Mouse (Mus musculus) hindbrain, embryonic 12.5 days (tissue): ENCODE measurements at regions not wholly inside any gene's neighbourhood (a gene's known extent, or its start where the extent isn't known, plus 50 kb on each side); places are given as distances from the start of the nearest gene placed in this dataset. TPM values are rescaled to one million over a fixed set of nuclear protein-coding genes. Genes with fewer than 3 reads are reported as not detected.

ENCODE experiments used
- ATAC-seq: fragments of 200-750 bp; cut with Nextera tagmentation; 2 replicates; pipeline ENCODE4 v1.8.0; 2017; ENCODE audit warnings: moderate TSS enrichment; ENCODE audit not compliant: low FRiP score
- H3K27ac ChIP-seq: fragments of 300-500 bp; sonication (generic); 2 replicates; pipeline ENCODE4 v1.5.1; 2016; ENCODE audit warnings: mild to moderate bottlenecking
- H3K27me3 ChIP-seq: fragments of 300-500 bp; sonication (generic); 2 replicates; pipeline ENCODE4 v1.6.1; 2016; ENCODE audit warnings: mild to moderate bottlenecking
- H3K36me3 ChIP-seq: fragments of 300-500 bp; sonication (generic); 2 replicates; pipeline ENCODE4 v1.6.1; 2016; ENCODE audit warnings: mild to moderate bottlenecking
- H3K4me1 ChIP-seq: fragments of 300-500 bp; sonication (generic); 2 replicates; pipeline ENCODE4 v1.6.1; 2016
- H3K4me2 ChIP-seq: fragments of 300-500 bp; sonication (generic); replicated peaks from 2 replicates; pipeline ENCODE4 v1.6.1; 2016; ENCODE audit warnings: mild to moderate bottlenecking
- H3K4me3 ChIP-seq: fragments of 300-500 bp; sonication (generic); 2 replicates; pipeline ENCODE4 v1.5.1; 2016; ENCODE audit warnings: mild to moderate bottlenecking
- H3K9ac ChIP-seq: fragments of 300-500 bp; sonication (generic); 2 replicates; pipeline ENCODE4 v1.6.1; 2016; ENCODE audit warnings: mild to moderate bottlenecking, moderate library complexity
- H3K9me3 ChIP-seq: fragments of 300-500 bp; sonication (generic); replicated peaks from 2 replicates; pipeline ENCODE4 v1.6.1; 2016; ENCODE audit warnings: mild to moderate bottlenecking
- WGBS: fragments of 180-500 bp; shearing (Covaris S2); methylation state at CpG from one replicate; pipeline ENCODE4 v1.1.7; 2016; 5-methylcytosine and 5-hydroxymethylcytosine counted together
- microRNA-seq: library from miRNA; unstranded; fragments of <30 nt; microRNA quantifications from one replicate; pipeline ENCODE4, GENCODE M21; 2017

- ATAC-seq: no peak
- H3K36me3 ChIP-seq: no peaks in the 10 kb centered on the region
- H3K9ac ChIP-seq: no peak overlapping the region
- no peak overlapping the region for H3K4me2 ChIP-seq
- no peaks in the 10 kb centered on the region for H3K27me3 ChIP-seq
- no peaks in the 10 kb centered on the region for H3K9me3 ChIP-seq
- H3K4me3 ChIP-seq: no peak overlapping the region
- 0 out of 2 replicates have a peak, but pooled peaks cover 4% of the 10 kb centered on the region for H3K4me1 ChIP-seq
- H3K27ac ChIP-seq: no peak overlapping the region
- 84% methylated on average over 3 of the region's 3 CpGs for WGBS
Measured at GRCm38 (mm10) chr11:32895400-32895799, 71.0 kb upstream of the Smim23 start.

- Histone ChIP-seq H3K4me3 (no peak overlapping the region), H3K9ac (no peak overlapping the region), H3K4me2 (no peak overlapping the region), H3K27me3 (no peaks in the 10 kb centered on the region), H3K4me1 (no peaks in the 10 kb centered on the region), H3K36me3 (no peaks in the 10 kb centered on the region), H3K9me3 (no peaks in the 10 kb centered on the region), H3K27ac (no peak overlapping the region)
- ATAC-seq: no peak
- 73% methylated on average over 11 of the region's 11 CpGs for WGBS
Measured at GRCm38 (mm10) chr11:32893146-32893903, 68.9 kb upstream of the Smim23 start.

DNA sequence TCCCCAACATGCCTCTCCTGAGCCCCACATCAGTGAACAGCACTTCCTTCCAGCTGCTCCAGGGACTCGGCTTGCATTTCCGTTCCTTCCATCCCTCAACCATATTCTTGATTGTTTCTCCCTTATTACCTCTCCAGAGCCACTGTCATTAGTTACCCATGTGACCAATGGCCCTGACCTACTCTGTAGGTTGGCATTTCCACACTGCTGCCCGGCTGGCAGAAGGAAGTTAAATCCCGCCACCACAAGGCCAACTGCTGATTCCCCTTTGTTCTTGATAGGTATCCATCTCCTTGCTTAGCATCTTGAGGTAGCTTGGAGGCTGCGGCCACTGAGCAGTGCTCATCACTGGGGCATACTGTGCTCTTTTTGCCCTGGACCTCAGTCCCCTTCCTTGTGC lies 68.1 kb upstream of the Smim23 start:
- Histone ChIP-seq H3K4me3 (no peak overlapping the region), H3K9me3 (no peaks in the 10 kb centered on the region), H3K9ac (no peak overlapping the region), H3K36me3 (no peaks in the 10 kb centered on the region), H3K27ac (no peak overlapping the region), H3K4me2 (no peak overlapping the region), H3K4me1 (no peaks in the 10 kb centered on the region), H3K27me3 (no peaks in the 10 kb centered on the region)
- WGBS: 87% methylated on average over 5 of the region's 5 CpGs
- no peak for ATAC-seq

GRCm38 (mm10) chr11:32889248-32889647 lies 64.8 kb upstream of the Smim23 start:
- no peaks in the 10 kb centered on the region for H3K36me3 ChIP-seq
- H3K4me3 ChIP-seq: no peak overlapping the region
- H3K9me3 ChIP-seq: no peaks in the 10 kb centered on the region
- no peak overlapping the region for H3K9ac ChIP-seq
- H3K4me1 ChIP-seq: no peaks in the 10 kb centered on the region
- no peak overlapping the region for H3K27ac ChIP-seq
- no peak for ATAC-seq
- H3K4me2 ChIP-seq: no peak overlapping the region
- 39% methylated on average over 7 of the region's 7 CpGs for WGBS
- no peaks in the 10 kb centered on the region for H3K27me3 ChIP-seq

DNA sequence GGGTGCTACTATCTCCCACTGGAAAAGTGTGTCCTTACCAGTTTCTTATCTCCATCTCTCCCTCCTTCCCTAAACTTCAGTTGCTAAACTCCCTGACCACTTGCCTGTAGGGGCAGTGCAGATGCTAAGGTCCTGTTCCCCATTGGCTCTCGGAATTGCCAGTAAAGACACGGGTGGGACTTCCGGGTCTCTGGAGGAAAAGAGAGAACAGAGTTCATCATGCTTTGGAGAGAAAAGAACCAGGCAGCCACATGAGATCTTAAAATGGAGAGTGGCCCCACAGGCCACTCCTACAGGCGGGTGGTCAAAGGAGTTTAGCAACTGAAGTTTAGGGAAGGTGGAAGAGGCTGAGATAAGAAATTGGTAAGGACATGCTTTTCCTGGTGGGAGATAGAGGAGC lies 60.3 kb upstream of the Smim23 start:
- no peak overlapping the region for H3K4me3 ChIP-seq
- no peak for ATAC-seq

DNA sequence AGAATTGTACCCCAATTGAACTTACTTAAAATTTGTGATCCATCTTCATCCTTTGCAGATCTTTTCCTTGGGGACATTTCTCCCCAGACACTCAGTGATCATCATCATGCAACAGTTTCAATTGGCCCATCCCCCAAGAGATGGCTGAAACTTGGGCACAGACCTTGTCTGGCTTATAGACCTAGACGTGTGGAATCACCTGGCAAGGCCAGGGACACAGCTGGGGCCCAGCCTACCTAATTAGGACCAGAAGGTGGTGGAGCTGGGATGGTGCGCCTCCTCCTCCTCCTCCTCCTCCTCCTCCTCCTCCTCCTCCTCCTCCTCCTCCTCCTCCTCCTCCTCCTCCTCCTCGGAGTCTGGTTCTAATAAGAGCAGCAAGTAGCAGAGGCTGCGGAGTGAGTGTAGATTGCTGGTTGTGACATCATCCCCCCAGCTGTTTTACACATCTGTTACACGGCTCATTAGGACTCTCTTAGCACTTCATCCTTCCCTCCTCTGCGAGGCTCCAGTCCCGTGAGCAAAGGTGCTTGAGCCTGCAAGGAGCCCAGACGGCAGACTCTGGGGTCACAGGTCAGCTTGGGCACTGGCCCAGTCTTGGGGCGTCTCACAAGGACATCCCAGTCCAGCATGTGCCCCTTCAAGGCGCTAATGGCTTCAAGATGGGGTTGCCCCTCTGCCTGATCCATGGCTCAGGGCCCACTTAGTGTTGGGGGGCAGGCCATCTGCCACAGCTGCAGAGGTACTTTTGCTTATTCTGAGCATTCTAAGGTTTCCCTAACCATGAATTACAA lies 58.9 kb upstream of the Smim23 start:
- Histone ChIP-seq H3K4me1 (no peaks in the 10 kb centered on the region), H3K9ac (no peak overlapping the region), H3K27ac (no peak overlapping the region), H3K36me3 (no peaks in the 10 kb centered on the region), H3K27me3 (no peaks in the 10 kb centered on the region), H3K4me3 (no peak overlapping the region), H3K9me3 (no peaks in the 10 kb centered on the region), H3K4me2 (no peak overlapping the region)
- 61% methylated on average over 9 of the region's 10 CpGs for WGBS
- ATAC-seq: no peak

More for the DNA sequence above, 60.3 kb upstream of the Smim23 start:
- Histone ChIP-seq H3K4me1 (no peaks in the 10 kb centered on the region), H3K27me3 (no peaks in the 10 kb centered on the region), H3K9me3 (no peaks in the 10 kb centered on the region), H3K36me3 (no peaks in the 10 kb centered on the region), H3K4me2 (no peak overlapping the region), H3K27ac (no peak overlapping the region), H3K9ac (no peak overlapping the region)
- WGBS: 73% methylated on average over 4 of the region's 4 CpGs

GRCm38 (mm10) chr11:32878967-32879366 lies 54.6 kb upstream of the Smim23 start:
- H3K4me1 ChIP-seq: no peaks in the 10 kb centered on the region
- H3K4me3 ChIP-seq: no peak overlapping the region
- H3K27me3 ChIP-seq: no peaks in the 10 kb centered on the region
- no peak for ATAC-seq
- no peak overlapping the region for H3K4me2 ChIP-seq
- H3K27ac ChIP-seq: no peak overlapping the region
- 97% methylated on average over 3 of the region's 3 CpGs for WGBS
- H3K9me3 ChIP-seq: no peaks in the 10 kb centered on the region
- no peak overlapping the region for H3K9ac ChIP-seq
- no peaks in the 10 kb centered on the region for H3K36me3 ChIP-seq

Small RNA genes lying in the stretch of these regions (microRNA-seq; reads per million reads assigned to microRNA genes)
- gene Gm26052: not detected
